Mouse (Mus musculus) retina, adult 2 months (tissue): ENCODE measurements around the gene Teddm1b.

ENCODE experiments used
- DNase-seq: peaks from one replicate; pipeline ENCODE4 v3.0.0-alpha.2; 2012; ENCODE audit warnings: low read depth, low spot score

The Teddm1b gene

DNA sequence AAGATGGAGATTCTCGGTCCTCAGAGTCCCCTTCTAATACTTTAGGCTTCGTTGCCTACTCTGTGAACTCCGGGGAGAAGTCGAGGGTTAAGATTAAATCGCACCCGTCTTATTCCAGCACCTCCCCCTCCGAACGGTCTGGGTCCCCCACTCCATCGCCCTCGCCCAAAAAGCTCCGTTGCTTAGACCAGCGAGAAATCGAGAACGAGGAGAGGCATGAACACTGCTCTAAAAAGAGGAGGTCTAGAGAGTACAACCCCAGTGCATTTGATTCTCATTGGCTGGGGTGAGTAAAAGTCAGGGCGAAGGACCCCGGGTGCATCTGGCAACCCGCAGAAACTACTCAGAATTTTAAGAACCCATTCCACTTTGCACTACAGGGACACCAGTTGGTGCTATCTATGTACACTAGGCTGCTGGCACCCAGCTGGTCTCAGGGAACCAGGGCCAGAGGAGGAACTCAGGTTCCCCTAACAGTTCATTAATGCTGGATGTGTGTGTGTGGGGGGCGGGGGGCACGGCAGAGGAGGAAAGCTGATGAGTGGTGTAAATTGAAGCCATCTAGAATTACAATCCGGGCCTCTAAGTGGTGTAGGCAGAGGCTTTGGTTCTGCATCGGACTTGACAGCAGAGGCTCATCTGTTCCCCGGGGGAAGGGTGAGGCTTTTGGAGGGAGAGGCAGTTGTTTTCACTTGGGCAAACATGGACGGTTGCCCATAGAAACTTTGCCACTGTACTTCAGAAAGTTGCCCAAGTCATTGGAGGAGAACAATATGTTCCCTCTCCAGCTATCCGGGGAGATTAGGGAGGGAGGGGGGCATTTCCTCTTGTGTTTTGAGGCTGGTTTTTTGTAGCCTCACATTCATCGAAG lies 26.9 kb downstream of the Teddm1b start:
- no peak for DNase-seq

- no peak for DNase-seq
Observed at GRCm38 (mm10) chr1:153903006-153903405, 28.9 kb downstream of the Teddm1b start.

DNA sequence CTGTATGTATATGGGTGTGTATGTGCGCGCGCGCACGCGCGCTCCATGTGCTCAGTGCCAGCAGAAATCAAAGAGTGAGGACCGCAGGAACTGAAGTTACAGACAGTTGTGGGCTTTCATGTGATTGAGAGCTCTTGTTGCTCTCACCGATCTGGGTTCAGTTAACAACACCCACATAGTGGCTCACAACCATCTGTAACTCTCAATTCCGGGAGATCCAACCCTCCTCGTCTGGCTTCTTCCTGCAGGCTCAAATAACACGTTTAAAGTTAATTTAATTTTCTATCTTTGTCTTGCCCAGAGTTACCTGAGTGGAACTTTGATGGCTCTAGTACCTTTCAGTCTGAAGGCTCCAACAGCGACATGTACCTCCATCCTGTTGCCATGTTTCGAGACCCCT lies 30.1 kb downstream of the Teddm1b start:
- DNase-seq = no peak

GRCm38 (mm10) chr1:153905884-153906283 lies 31.7 kb downstream of the Teddm1b start:
- no peak for DNase-seq

DNA sequence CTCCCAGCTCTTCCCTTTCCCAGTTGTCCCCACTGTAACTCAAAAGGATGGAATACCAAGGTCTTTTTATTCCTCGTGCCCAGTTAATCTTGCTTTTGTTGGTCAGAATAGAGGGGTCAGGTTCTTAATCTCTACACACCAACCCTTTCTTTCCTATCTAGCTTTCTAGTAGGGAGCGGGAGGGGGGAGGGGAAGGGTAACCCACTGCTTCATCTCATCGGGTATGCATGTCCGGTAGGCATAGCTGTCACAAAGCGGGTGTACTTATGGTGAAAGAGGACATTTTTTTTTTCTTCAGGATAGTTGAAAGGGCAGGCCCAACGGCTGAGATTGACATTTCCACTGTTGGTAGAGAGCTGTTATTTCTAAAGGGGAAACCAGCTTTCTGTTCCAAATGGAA lies 34.1 kb downstream of the Teddm1b start:
- DNase-seq = no peak

GRCm38 (mm10) chr1:153908741-153909140 lies 34.6 kb downstream of the Teddm1b start:
- no peak for DNase-seq

- no peak for DNase-seq
Observed at GRCm38 (mm10) chr1:153909213-153909962, 35.2 kb downstream of the Teddm1b start.

DNA sequence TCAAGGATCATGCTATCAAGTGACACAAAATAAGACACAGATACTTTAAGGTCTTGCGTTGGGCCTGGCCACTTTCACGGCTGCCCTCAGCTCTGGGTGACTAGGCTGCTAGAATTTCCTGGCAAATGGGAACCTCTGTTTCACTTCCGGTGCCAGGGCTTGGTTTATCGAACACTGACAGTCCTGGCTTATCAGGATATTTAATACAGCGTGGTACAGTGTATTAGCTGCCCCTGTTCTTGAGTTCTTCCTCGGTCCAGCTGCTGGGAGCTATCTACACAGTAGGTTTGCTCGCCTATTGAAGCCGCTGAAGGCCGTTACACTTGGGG lies 35.8 kb downstream of the Teddm1b start:
- DNase-seq = no peak

DNA sequence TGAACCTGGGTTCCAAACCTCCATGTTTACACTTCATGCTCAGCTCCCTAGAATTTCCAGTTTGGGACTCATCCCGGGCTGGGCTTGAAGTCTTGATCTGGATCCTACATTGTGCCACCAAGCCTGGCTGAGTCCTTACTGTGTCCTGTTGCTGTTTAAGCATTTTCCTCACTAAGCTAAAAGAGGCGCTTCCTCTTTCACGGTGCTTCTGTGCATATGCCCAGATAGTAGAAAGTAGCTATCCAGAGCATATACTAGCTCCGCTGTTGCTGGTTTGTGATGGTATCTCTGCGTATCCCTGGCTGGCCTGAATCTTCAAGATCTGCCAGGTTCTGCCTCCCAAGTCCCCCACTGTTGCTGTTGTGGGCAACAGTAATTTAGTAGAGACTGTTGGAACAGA lies 36.3 kb downstream of the Teddm1b start:
- DNase-seq = no peak

DNA sequence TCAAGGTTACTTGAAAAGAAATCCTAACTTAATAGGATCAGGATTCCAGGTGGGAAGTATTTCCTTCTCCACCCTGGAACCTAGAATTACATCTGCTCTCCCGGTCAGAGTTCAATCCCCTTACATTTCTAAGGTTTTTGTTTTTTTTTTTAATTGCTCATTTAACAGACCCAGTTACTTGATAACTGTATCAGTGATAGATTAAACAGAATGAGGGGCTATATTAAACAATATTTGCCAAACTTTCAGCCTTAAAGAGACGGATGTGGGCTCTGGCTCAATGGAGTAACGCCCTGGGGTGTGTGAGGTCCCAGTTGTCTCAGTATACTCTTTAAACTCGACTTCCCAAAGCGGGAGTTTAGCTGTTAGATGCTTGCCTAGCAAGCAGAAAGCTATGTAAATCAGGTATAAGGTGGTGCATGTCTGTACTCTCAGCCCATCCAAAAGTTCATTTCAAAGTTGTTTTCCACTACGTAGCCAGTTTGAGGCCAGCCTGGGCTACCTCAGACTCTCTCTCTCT lies 37.2 kb downstream of the Teddm1b start:
- no peak for DNase-seq

GRCm38 (mm10) chr1:153913869-153914268 lies 39.7 kb downstream of the Teddm1b start:
- DNase-seq = no peak

GRCm38 (mm10) chr1:153918521-153919206 lies 44.5 kb downstream of the Teddm1b start:
- DNase-seq = no peak

GRCm38 (mm10) chr1:153921642-153922041 lies 47.5 kb downstream of the Teddm1b start:
- DNase-seq = no peak

DNA sequence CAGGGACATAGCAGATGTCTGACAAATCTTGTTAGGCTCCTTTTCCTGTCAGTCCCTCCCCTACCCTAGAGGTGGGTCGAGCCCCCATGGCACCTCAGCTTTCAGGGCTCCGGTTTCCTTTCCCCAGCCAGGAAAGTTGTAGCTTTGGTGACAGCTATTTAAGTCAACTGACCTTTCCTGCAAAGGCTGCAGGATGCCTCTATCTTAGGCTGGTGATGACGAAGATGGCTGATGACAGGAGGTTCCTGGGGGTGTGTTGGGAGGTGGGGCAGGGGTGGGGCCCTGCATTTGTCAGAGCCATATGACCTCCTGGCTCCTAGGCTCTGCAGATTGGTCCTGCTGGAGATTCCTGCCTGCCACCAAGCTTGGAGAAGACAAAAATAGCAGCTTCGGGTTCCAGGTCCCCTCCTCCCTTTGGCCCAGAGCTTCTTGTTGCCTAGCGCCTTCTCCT lies 48.5 kb downstream of the Teddm1b start:
- no peak for DNase-seq

GRCm38 (mm10) chr1:153924395-153925385 lies 50.5 kb downstream of the Teddm1b start:
- no peak for DNase-seq
